Mouse (Mus musculus) megakaryocyte progenitor cell, adult 5-6 weeks (primary cell): ENCODE results near the gene Zfp277. TPM values are rescaled to one million over a fixed set of nuclear protein-coding genes. Genes with fewer than 3 reads are reported as not detected.

Experiments
- ATAC-seq: replicated peaks from 2 replicates; pipeline ENCODE4 v1.8.0; 2016; ENCODE audit warnings: mild to moderate bottlenecking, moderate TSS enrichment, inconsistent platforms; ENCODE audit not compliant: poor library complexity
- total RNA-seq, 2 experiments: library from RNA; stranded (forward) in 1 of 2; stranded (reverse) in 1 of 2; fragments of 157-497, 149-512 nt in 1 of 2; fragments of 200-1000 nt in 1 of 2; gene quantifications; 2 replicates each; pipeline versions ENCODE4 v1.2.3 to v1.2.4; 2015 to 2017

The Zfp277 gene
- total RNA-seq, 2 experiments from 2014 or later: 34.5 to 34.7 TPM

- ATAC-seq: peak; percentile 60
Observed at GRCm38 (mm10) chr12:40381173-40381801, 64.4 kb downstream of the Zfp277 start.

- peak; percentile 85 for ATAC-seq
Observed at GRCm38 (mm10) chr12:40379538-40379923, 66.2 kb downstream of the Zfp277 start.

DNA sequence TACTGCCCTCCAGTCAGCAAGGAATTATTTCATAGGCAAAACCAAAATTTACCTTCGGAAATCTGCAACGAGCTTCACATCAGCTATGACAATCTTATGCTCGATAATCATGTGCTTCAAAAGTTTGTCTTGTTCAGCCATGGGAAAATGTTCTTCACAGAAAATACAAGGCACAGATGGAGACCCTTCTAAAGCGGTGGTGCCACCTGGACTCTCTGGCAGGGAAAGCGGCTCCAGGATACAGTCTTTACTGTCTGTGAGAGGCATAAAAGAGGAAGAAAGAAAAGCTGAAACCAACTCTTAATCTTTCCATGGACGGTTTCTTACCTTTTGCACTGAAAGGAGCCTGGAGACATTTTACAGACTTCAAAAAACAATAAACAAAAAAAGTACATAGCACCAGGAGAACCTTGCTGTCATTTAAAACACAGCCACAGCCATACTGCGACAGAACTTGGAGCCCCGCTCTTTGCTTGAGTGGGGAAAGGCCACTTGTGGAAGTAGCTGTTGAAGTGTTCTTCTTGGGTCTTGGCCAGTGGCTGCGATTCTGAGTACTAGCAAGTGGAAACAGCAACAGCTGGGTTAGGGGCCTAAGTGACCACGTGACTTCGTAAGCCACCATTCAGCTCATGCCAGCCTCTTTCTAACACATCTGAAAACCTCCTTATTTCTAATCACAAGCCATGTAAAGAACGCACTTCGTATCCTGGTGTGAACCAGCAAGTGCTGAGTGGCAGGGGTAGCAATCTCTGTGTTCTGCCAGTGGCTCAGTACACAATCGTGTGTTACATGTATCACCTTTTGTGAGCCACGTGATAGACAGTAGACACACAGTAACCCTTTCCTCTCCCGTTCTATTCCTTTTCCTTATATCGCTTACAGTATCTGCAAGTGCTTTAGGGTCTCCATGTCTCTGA lies 66.8 kb downstream of the Zfp277 start:
- peak; percentile 12; the same call in 1 of the 2 replicates for ATAC-seq

GRCm38 (mm10) chr12:40351879-40352278 lies 93.8 kb downstream of the Zfp277 start:
- no peak for ATAC-seq

- ATAC-seq: no peak
Observed at GRCm38 (mm10) chr12:40348251-40348650, 97.5 kb downstream of the Zfp277 start.

DNA sequence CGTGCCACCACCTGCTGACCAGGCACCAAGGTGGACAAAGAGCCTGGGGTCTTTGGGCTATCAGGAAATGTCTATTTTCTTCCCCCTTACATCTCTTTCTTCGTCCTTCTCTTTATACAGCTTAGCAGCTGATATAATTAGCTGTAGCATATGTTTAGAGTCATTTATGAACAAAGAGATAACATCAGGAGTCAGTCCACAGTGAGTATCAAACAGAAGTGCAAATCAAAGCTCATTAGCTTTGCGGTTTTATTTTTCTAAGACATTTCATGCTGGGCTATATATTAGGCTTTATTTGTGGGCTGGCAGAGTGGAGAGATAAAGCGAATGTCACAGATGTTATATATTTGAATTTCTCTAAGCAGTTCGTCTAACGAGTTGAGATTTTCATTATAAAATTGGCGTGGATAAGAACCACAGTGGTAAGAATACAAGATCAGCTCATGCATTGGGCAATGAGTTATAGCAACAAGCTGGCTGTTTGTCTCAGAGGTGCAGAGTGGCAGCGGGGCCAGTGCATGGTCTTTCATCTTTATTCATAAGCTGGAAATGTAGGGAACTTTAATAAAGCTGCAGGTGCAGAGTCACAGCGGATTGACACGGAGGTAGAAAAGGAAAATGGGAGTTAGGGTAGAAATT lies 98.5 kb downstream of the Zfp277 start:
- no peak for ATAC-seq

DNA sequence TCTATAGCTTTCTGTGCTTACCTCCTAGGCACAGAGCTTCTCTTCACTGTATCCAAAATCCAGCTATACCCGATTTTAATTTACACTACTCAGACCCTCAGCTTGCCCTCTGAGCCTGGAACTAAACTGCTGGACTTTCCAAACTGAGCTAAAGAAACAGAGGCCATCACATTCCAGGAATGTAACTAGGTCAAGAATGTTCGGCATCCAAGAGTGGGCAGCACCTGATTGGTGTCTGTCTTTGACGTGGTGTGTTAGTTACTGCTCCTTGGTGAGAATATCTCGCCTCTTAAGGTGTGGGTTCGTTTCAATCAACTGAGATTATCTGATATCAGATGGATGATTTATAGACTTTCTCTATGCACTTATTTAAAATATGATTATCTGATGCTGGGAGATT lies 104.3 kb downstream of the Zfp277 start:
- ATAC-seq: no peak

DNA sequence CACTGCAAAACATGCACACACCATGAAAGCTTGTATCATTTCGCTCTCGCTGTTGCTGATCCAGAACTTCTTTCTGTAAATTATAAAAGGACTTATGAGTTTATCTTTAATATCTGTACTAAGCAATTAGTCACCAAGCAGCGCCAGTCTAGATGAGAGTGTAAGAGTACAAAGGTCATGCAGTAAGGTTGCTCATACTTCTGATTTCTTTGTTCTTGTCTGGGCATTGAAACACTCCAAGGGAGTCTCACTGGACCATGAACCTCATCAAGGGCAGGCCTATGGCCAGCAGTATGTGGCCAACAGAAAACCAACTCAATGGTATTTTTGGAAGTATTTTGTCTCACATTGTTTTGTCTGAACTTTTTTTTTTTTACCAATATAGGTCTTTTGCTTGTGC lies 110.4 kb downstream of the Zfp277 start:
- no peak for ATAC-seq

DNA sequence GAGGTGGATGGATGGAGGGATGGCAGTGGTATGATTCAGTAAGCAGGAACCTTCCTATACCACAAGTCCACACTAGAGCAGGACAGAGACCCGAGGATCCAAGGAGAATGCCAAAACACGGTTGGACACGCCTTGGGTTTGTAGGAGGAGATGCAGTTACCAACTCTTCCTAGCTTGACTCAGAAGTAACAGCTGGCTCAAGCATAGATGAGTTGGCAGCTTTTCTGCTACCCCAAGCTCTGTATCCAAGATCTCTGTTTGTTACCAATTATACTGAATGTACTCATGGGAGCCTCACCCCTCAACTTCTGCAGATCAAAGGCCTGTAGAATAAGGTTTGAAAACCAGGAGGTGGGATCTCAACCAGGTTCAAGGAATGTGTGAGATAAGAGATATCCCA lies 114.2 kb downstream of the Zfp277 start:
- no peak for ATAC-seq

DNA sequence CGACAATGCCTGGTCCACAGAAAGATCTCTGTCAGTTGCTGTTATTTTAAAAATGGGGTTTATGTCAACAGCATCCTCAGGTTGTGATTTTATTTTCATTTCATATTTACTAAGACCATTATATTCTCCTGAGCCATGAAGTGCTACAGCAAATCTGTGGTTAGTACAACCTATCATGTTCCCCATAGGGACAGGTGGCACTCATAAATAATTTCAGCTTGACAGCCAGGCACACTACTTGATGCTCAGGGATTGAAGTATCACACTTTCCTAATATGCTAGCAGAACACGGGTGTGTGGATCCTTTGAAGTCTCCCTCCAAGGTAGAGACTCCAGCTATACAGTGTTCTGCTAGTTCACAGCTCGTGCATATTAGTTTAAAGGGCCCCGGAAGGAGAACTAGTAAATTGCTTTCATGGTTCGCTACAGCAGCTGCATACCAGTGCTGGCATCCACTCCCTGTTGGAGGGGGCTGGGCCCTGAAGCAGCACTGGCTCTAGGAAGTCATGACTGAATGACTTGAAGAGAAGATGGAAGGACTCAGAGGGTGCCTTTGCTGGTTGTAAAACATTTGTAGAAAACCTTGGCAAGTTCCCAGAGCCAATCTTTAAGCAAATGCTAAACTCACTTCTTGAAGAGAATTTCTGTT lies 118.6 kb downstream of the Zfp277 start:
- no peak for ATAC-seq

DNA sequence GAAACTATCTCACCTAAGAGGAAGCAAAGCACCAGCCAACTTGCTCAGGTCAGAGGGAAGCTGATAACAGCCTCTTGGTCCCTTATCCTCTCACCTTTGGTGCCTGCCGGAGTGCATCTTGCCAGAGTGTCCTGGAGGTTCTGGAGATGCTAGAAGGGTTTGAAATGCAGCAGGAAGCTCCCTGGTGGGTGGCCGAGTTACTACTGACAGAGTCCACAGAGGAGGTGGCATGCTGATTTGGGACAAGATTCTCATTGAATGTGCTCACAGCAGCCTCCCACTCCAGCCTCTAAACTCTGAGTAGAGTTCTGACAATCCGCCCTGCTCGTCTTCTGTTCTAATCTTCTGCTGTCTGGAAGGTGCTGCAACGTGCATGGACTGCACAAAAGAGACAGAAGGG lies 120.1 kb downstream of the Zfp277 start:
- ATAC-seq: no peak

DNA sequence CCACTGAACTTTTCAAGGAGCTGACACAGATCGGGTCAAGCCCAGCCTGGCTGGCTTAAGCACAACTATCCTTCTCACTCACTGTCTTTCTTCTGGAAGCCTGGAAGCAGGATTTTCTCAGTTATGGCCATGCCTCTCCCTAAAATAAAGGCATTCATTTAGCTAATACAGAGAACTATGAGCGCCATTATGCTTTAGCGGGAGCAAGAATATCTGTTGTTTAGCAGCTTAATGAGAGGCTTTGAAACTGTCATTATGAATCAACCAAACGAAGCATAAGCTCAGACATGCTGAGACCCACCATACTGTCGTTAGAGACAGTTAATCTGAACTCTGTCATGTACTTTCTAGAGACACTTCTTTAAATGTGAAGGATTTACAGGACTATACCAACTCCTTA lies 120.9 kb downstream of the Zfp277 start:
- no peak for ATAC-seq

GRCm38 (mm10) chr12:40315146-40315545 lies 130.6 kb downstream of the Zfp277 start:
- ATAC-seq: no peak

GRCm38 (mm10) chr12:40303960-40304359 lies 141.7 kb downstream of the Zfp277 start:
- ATAC-seq: no peak

GRCm38 (mm10) chr12:40298636-40299035 lies 147.1 kb downstream of the Zfp277 start:
- ATAC-seq: no peak

- no peak for ATAC-seq
Observed at GRCm38 (mm10) chr12:40286539-40286938, 159.2 kb downstream of the Zfp277 start.

GRCm38 (mm10) chr12:40280596-40281325 lies 164.9 kb downstream of the Zfp277 start:
- no peak for ATAC-seq

GRCm38 (mm10) chr12:40277581-40277980 lies 168.1 kb downstream of the Zfp277 start:
- peak; percentile 55 for ATAC-seq

DNA sequence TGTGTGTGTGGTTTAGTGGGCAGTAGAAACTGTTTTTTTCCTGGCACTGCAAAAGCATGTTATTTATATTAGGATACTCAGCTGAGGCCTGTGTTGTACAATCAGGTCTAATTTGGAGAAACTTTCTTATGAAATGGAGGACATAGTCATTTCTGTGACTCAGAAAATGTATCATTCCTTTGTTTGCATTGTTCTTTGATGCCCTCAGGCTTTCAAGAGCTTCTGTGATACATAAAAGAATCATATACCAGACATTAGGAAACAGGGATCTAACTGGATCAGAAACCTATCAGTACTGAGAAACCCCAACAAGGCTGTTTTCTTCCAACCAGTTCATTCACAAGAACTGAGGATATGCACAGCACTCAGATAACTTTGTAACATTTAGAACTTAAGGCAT lies 170.8 kb downstream of the Zfp277 start:
- ATAC-seq: no peak

- peak; percentile 74 for ATAC-seq
Observed at GRCm38 (mm10) chr12:40273339-40273738, 172.4 kb downstream of the Zfp277 start.

GRCm38 (mm10) chr12:40272710-40273109 lies 173.0 kb downstream of the Zfp277 start:
- ATAC-seq: no peak
